Mouse (Mus musculus) kidney, postnatal 10 days (tissue): ENCODE results near the gene Rpl15.
A peak's percentile ranks its signal among the peaks of the same experiment; 100 is the strongest.
"Not testable (repeated sequence)": the region's sequence is repeated elsewhere in the genome, so short reads cannot be mapped to it uniquely, and the experiment has no call there.

Experiments used
- DNase-seq: peaks from one replicate; pipeline ENCODE4 v3.0.0; 2021; ENCODE audit warnings: mixed read lengths

Rpl15 gene

GRCm38 (mm10) chr14:18240132-18240531, 31.1 kb downstream of the Rpl15 start:
- DNase-seq = no peak

GRCm38 (mm10) chr14:18238750-18239731, 32.1 kb downstream of the Rpl15 start, which contains the start of gene Nr1d2:
Gene Nr1d2 (minus strand): TSS chr14:18239127.
- DNase-seq = peak; percentile 100

GRCm38 (mm10) chr14:18238131-18238749, 33.0 kb downstream of the Rpl15 start:
- peak; percentile 99 for DNase-seq

- DNase-seq = no peak
These were observed 33.8 kb downstream of the Rpl15 start for GRCm38 (mm10) chr14:18237381-18237780.

- not testable (repeated sequence) for DNase-seq
These were observed 34.5 kb downstream of the Rpl15 start for GRCm38 (mm10) chr14:18236496-18237235.

GRCm38 (mm10) chr14:18233981-18234960, 36.9 kb downstream of the Rpl15 start:
- DNase-seq = no peak

GRCm38 (mm10) chr14:18233076-18233475, 38.1 kb downstream of the Rpl15 start:
- DNase-seq = no peak

GRCm38 (mm10) chr14:18231866-18232265, 39.3 kb downstream of the Rpl15 start:
- not testable (repeated sequence) for DNase-seq

- DNase-seq = not testable (repeated sequence)
These were observed 41.4 kb downstream of the Rpl15 start for GRCm38 (mm10) chr14:18229751-18230150.

- not testable (repeated sequence) for DNase-seq
These were observed 45.0 kb downstream of the Rpl15 start for GRCm38 (mm10) chr14:18226181-18226580.

GRCm38 (mm10) chr14:18225431-18225830, 45.8 kb downstream of the Rpl15 start:
- DNase-seq = not testable (repeated sequence)

- DNase-seq = no peak
These were observed 49.2 kb downstream of the Rpl15 start for GRCm38 (mm10) chr14:18221977-18222376.
